Mouse (Mus musculus) adrenal gland, postnatal 25 days (tissue): ENCODE results near the gene Mpv17l2. TPM values are rescaled to one million over a fixed set of nuclear protein-coding genes. Genes with fewer than 3 reads are reported as not detected.
A peak's percentile ranks its signal among the peaks of the same experiment; 100 is the strongest.

Source experiments
- DNase-seq: peaks from one replicate; pipeline ENCODE4 v3.0.0; 2021; ENCODE audit warnings: mixed read lengths
- total RNA-seq: library from RNA; stranded (reverse); gene quantifications from 2 replicates; pipeline ENCODE4 v1.2.3, GENCODE M21; 2021

Mpv17l2 gene
- total RNA-seq, 1 experiment from 2014 or later = 143 TPM

GRCm38 (mm10) chr8:70750128-70750680 lies 10.5 kb downstream of the Mpv17l2 start:
- no peak for DNase-seq

GRCm38 (mm10) chr8:70749097-70749674 lies 11.6 kb downstream of the Mpv17l2 start:
- DNase-seq = no peak

- no peak for DNase-seq
Measured at GRCm38 (mm10) chr8:70748246-70749096, 12.3 kb downstream of the Mpv17l2 start.

- DNase-seq = no peak
Measured at GRCm38 (mm10) chr8:70747211-70747890, 13.4 kb downstream of the Mpv17l2 start.

GRCm38 (mm10) chr8:70746676-70747075 lies 14.1 kb downstream of the Mpv17l2 start:
- no peak for DNase-seq

- no peak for DNase-seq
Measured at GRCm38 (mm10) chr8:70745691-70746220, 15.0 kb downstream of the Mpv17l2 start.

- DNase-seq = no peak
Measured at GRCm38 (mm10) chr8:70744806-70745205, 15.9 kb downstream of the Mpv17l2 start.

GRCm38 (mm10) chr8:70743656-70744590 lies 16.8 kb downstream of the Mpv17l2 start:
- DNase-seq = peak; percentile 72

GRCm38 (mm10) chr8:70742981-70743655 lies 17.6 kb downstream of the Mpv17l2 start:
- no peak for DNase-seq

GRCm38 (mm10) chr8:70742176-70742575 lies 18.6 kb downstream of the Mpv17l2 start:
- no peak for DNase-seq

GRCm38 (mm10) chr8:70741661-70742060 lies 19.1 kb downstream of the Mpv17l2 start:
- no peak for DNase-seq

- no peak for DNase-seq
Measured at GRCm38 (mm10) chr8:70738211-70738610, 22.5 kb downstream of the Mpv17l2 start.

- DNase-seq = no peak
Measured at GRCm38 (mm10) chr8:70737705-70738104, 23.0 kb downstream of the Mpv17l2 start.

GRCm38 (mm10) chr8:70730956-70731355 lies 29.8 kb downstream of the Mpv17l2 start:
- DNase-seq = no peak

GRCm38 (mm10) chr8:70729808-70730475 lies 30.8 kb downstream of the Mpv17l2 start:
- DNase-seq = no peak

GRCm38 (mm10) chr8:70726721-70727120 lies 34.0 kb downstream of the Mpv17l2 start:
- DNase-seq = no peak

GRCm38 (mm10) chr8:70725792-70726447 lies 34.8 kb downstream of the Mpv17l2 start:
- peak; percentile 54 for DNase-seq

GRCm38 (mm10) chr8:70724216-70724615 lies 36.5 kb downstream of the Mpv17l2 start:
- DNase-seq = no peak

- no peak for DNase-seq
Measured at GRCm38 (mm10) chr8:70723486-70724210, 37.1 kb downstream of the Mpv17l2 start, which contains the start of gene Pde4c. TSS of gene Pde4c (plus strand) at chr8:70723720.
